Mouse (Mus musculus) midbrain, embryonic 12.5 days (tissue): Measurements from ENCODE around the gene Rnasel. TPM values are rescaled to one million over a fixed set of nuclear protein-coding genes. Genes with fewer than 3 reads are reported as not detected.

ENCODE experiments used
- ATAC-seq: fragments of 200-750 bp; cut with Nextera tagmentation; 2 replicates; pipeline ENCODE4 v1.8.0; 2017; ENCODE audit warnings: low read depth, moderate TSS enrichment, moderate library complexity; ENCODE audit not compliant: low FRiP score
- H3K27ac ChIP-seq: fragments of 300-500 bp; sonication (generic); replicated peaks from 2 replicates; pipeline ENCODE4 v1.5.1; 2016; ENCODE audit warnings: mild to moderate bottlenecking
- H3K27me3 ChIP-seq: fragments of 300-500 bp; sonication (generic); 2 replicates; pipeline ENCODE4 v1.6.1; 2016; ENCODE audit warnings: mild to moderate bottlenecking
- H3K36me3 ChIP-seq: fragments of 300-500 bp; sonication (generic); 2 replicates; pipeline ENCODE4 v1.6.1; 2016
- H3K4me1 ChIP-seq: fragments of 300-500 bp; sonication (generic); 2 replicates; pipeline ENCODE4 v1.6.1; 2016
- H3K4me2 ChIP-seq: fragments of 300-500 bp; sonication (generic); replicated peaks from 2 replicates; pipeline ENCODE4 v1.6.1; 2016; ENCODE audit warnings: mild to moderate bottlenecking, moderate library complexity
- H3K4me3 ChIP-seq: fragments of 300-500 bp; sonication (generic); 2 replicates; pipeline ENCODE4 v1.5.1; 2016; ENCODE audit warnings: mild to moderate bottlenecking
- H3K9ac ChIP-seq: fragments of 300-500 bp; sonication (generic); replicated peaks from 2 replicates; pipeline ENCODE4 v1.6.1; 2016; ENCODE audit warnings: mild to moderate bottlenecking, moderate library complexity
- H3K9me3 ChIP-seq: fragments of 300-500 bp; sonication (generic); 2 replicates; pipeline ENCODE4 v1.6.1; 2016; ENCODE audit warnings: mild to moderate bottlenecking
- WGBS: fragments of 180-500 bp; shearing (Covaris S2); methylation state at CpG from one replicate; pipeline ENCODE4 v1.1.7; 2016; 5-methylcytosine and 5-hydroxymethylcytosine counted together
- polyA plus RNA-seq: library from polyadenylated mRNA; unstranded; fragments of >200 nt; fragmentation: Nextera tagmentation; extraction: Ambion mirVana; gene quantifications from 2 replicates; pipeline ENCODE4 v1.2.1, GENCODE M21; 2016

Gene Rnasel
- polyA plus RNA-seq, 1 experiment from 2014 or later, result 42.1 TPM

GRCm38 (mm10) chr1:153778205-153778604, 29.0 kb downstream of the Rnasel start:
- no peak overlapping the region for H3K27ac ChIP-seq
- no peaks in the 10 kb centered on the region for H3K4me1 ChIP-seq
- H3K9ac ChIP-seq, result no peak overlapping the region
- H3K4me2 ChIP-seq, result no peak overlapping the region
- H3K27me3 ChIP-seq, result no peaks in the 10 kb centered on the region
- H3K4me3 ChIP-seq, result no peak overlapping the region
- 88% methylated on average over 10 of the region's 10 CpGs for WGBS
- no peaks in the 10 kb centered on the region for H3K9me3 ChIP-seq
- H3K36me3 ChIP-seq, result no peaks in the 10 kb centered on the region
- no peak for ATAC-seq

- no peaks in the 10 kb centered on the region for H3K27me3 ChIP-seq
- no peak for ATAC-seq
- no peaks in the 10 kb centered on the region for H3K4me1 ChIP-seq
- H3K4me2 ChIP-seq, result no peak overlapping the region
- 43% methylated on average over 1 of the region's 1 CpGs for WGBS
- no peaks in the 10 kb centered on the region for H3K36me3 ChIP-seq
- no peaks in the 10 kb centered on the region for H3K9me3 ChIP-seq
- H3K4me3 ChIP-seq, result no peak overlapping the region
- no peak overlapping the region for H3K9ac ChIP-seq
- H3K27ac ChIP-seq, result no peak overlapping the region
Observed at GRCm38 (mm10) chr1:153783339-153783738, 34.1 kb downstream of the Rnasel start.

- no peak overlapping the region for H3K9ac ChIP-seq
- H3K4me2 ChIP-seq, result no peak overlapping the region
- H3K4me1 ChIP-seq, result no peaks in the 10 kb centered on the region
- H3K4me3 ChIP-seq, result no peak overlapping the region
- no peak overlapping the region for H3K27ac ChIP-seq
- no peak for ATAC-seq
- 74% methylated on average over 4 of the region's 4 CpGs for WGBS
- no peaks in the 10 kb centered on the region for H3K36me3 ChIP-seq
- no peaks in the 10 kb centered on the region for H3K27me3 ChIP-seq
- H3K9me3 ChIP-seq, result no peaks in the 10 kb centered on the region
Observed at GRCm38 (mm10) chr1:153785608-153786007, 36.4 kb downstream of the Rnasel start.

- no peaks in the 10 kb centered on the region for H3K27me3 ChIP-seq
- no peak for ATAC-seq
- no peaks in the 10 kb centered on the region for H3K4me1 ChIP-seq
- H3K9me3 ChIP-seq, result no peaks in the 10 kb centered on the region
- no peak overlapping the region for H3K4me2 ChIP-seq
- H3K27ac ChIP-seq, result no peak overlapping the region
- 61% methylated on average over 2 of the region's 2 CpGs for WGBS
- no peak overlapping the region for H3K4me3 ChIP-seq
- no peak overlapping the region for H3K9ac ChIP-seq
- H3K36me3 ChIP-seq, result no peaks in the 10 kb centered on the region
Observed at GRCm38 (mm10) chr1:153790708-153791107, 41.5 kb downstream of the Rnasel start.

- WGBS, result 91% methylated on average over 3 of the region's 3 CpGs
- Histone ChIP-seq H3K27ac (no peak overlapping the region), H3K9ac (no peak overlapping the region), H3K4me2 (no peak overlapping the region), H3K4me1 (no peaks in the 10 kb centered on the region), H3K36me3 (no peaks in the 10 kb centered on the region), H3K9me3 (no peaks in the 10 kb centered on the region), H3K4me3 (no peak overlapping the region), H3K27me3 (no peaks in the 10 kb centered on the region)
- no peak for ATAC-seq
Observed at GRCm38 (mm10) chr1:153794241-153794640, 45.0 kb downstream of the Rnasel start.

DNA sequence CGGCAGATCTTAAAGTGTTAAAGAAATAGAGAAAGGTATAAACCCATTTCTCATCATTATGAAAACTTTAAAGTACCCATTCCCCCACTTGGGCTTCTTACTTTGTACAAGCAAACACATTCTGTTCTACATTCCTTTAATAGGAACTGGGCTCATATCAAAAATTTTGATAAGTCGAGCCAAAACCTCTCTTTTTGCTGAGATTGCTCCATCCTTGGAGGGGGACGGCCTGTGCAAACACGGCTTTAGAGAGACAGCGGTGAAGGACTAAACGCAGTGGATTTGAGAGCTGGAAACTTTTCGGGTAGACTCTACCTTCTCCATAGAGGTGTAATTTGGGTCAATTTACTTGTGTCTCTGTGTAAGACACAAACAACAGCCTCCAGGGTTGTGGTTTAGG, 53.5 kb downstream of the Rnasel start:
- ATAC-seq, result no peak
- no peak overlapping the region for H3K4me2 ChIP-seq
- H3K4me1 ChIP-seq, result peaks cover 7% of the 10 kb centered on the region; the same call in 1 of the 2 replicates
- no peak overlapping the region for H3K9ac ChIP-seq
- H3K27ac ChIP-seq, result no peak overlapping the region
- H3K4me3 ChIP-seq, result no peak overlapping the region
- WGBS, result 79% methylated on average over 7 of the region's 7 CpGs
- no peaks in the 10 kb centered on the region for H3K36me3 ChIP-seq
- no peaks in the 10 kb centered on the region for H3K27me3 ChIP-seq
- no peaks in the 10 kb centered on the region for H3K9me3 ChIP-seq

- 33% methylated on average over 8 of the region's 8 CpGs for WGBS
- no peak overlapping the region for H3K4me3 ChIP-seq
- no peaks in the 10 kb centered on the region for H3K9me3 ChIP-seq
- ATAC-seq, result no peak
- H3K27ac ChIP-seq, result no peak overlapping the region
- no peaks in the 10 kb centered on the region for H3K36me3 ChIP-seq
- H3K4me1 ChIP-seq, result peaks cover 7% of the 10 kb centered on the region; the same call in 1 of the 2 replicates
- no peak overlapping the region for H3K4me2 ChIP-seq
- H3K9ac ChIP-seq, result no peak overlapping the region
- H3K27me3 ChIP-seq, result no peaks in the 10 kb centered on the region
Observed at GRCm38 (mm10) chr1:153803530-153803929, 54.3 kb downstream of the Rnasel start.

GRCm38 (mm10) chr1:153807390-153807993, 58.3 kb downstream of the Rnasel start:
- Histone ChIP-seq H3K4me3 (no peak overlapping the region), H3K9ac (no peak overlapping the region), H3K27me3 (no peaks in the 10 kb centered on the region), H3K27ac (no peak overlapping the region), H3K4me1 (peaks cover 7% of the 10 kb centered on the region; the same call in 1 of the 2 replicates), H3K36me3 (no peaks in the 10 kb centered on the region), H3K4me2 (no peak overlapping the region), H3K9me3 (no peaks in the 10 kb centered on the region)
- 54% methylated on average over 13 of the region's 13 CpGs for WGBS
- ATAC-seq, result no peak

Other genes starting within 250 kb of the Rnasel start
- 16.3 and 16.7 TPM in 2 replicates for gene Npl, start 199.4 kb upstream of the Rnasel start, polyA plus RNA-seq
- gene Rgs8, start 96.4 kb upstream of the Rnasel start, polyA plus RNA-seq, result 24.5 and 26.4 TPM in 2 replicates
- gene Rgs16, start 9.1 kb upstream of the Rnasel start, polyA plus RNA-seq, result 46.3 and 53.3 TPM in 2 replicates
- not detected in 2 replicates for gene Rgsl1, start 94.7 kb downstream of the Rnasel start, polyA plus RNA-seq
- gene Teddm1b, start 124.9 kb downstream of the Rnasel start, polyA plus RNA-seq, result 1.8 and 2.7 TPM in 2 replicates
- not detected in 2 replicates for gene Teddm1a, start 142.3 kb downstream of the Rnasel start, polyA plus RNA-seq
- gene Glul, start 150.5 kb downstream of the Rnasel start, polyA plus RNA-seq, result 110 and 119 TPM in 2 replicates
- 0.65 and 0.86 TPM in 2 replicates for gene Teddm2, start 150.8 kb downstream of the Rnasel start, polyA plus RNA-seq